Mouse (Mus musculus) liver, embryonic 14.5 days (tissue): ENCODE measurements around the gene Tspo.

Source experiments
- CTCF ChIP-seq: IDR thresholded peaks from 2 replicates; pipeline ENCODE4 v1.5.1; 2016; ENCODE audit warnings: antibody characterized with exemption, low read depth, control low read depth
- EP300 ChIP-seq: IDR thresholded peaks from 2 replicates; pipeline ENCODE4 v1.6.1; 2016; ENCODE audit warnings: antibody characterized with exemption, low read depth

DNA sequence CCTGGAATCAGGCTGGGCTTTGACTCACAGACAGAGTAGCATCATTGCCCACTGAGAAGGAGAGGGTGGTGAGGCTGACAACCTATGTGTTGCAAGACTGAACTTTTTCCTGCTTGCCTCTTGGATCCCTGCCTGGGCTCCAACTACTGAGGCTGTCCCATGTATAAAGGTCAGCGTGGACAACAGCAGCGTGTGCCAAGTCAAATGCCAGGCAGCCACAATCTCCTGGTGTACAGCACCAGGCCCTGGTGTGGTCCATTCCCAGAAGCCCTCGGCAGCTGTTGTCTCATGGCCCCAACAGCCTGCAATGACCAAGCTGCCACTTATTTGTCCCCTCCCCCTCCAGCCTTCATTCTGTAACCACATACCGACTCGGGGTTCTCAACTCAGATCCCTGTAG lies 8.2 kb downstream of the Tspo start:
- no peak for TF ChIP-seq CTCF
- TF ChIP-seq EP300, result no peak
